Mouse (Mus musculus) small intestine, adult 2 months (tissue): ENCODE results near the gene Zfhx3. TPM values are rescaled to one million over a fixed set of nuclear protein-coding genes. Genes with fewer than 3 reads are reported as not detected.

Source experiments
- H3K27ac ChIP-seq: fragments of 200-500 bp; 2 replicates; pipeline ENCODE4 v1.5.1; 2012; ENCODE audit warnings: low read depth, low read length, control low read depth, inconsistent platforms; ENCODE audit not compliant: insufficient read depth
- H3K27me3 ChIP-seq: fragments of 200-500 bp; 2 replicates; pipeline ENCODE4 v1.6.1; 2012; ENCODE audit warnings: mild to moderate bottlenecking, moderate library complexity, low read length, inconsistent platforms; ENCODE audit not compliant: control insufficient read depth, insufficient read depth
- H3K36me3 ChIP-seq: fragments of 200-500 bp; 2 replicates; pipeline ENCODE4 v1.6.1; 2012; ENCODE audit warnings: mild to moderate bottlenecking, low read length, control low read depth, inconsistent platforms; ENCODE audit not compliant: control insufficient read depth, insufficient read depth
- H3K4me1 ChIP-seq: fragments of 200-500 bp; 2 replicates; pipeline ENCODE4 v1.6.1; 2012; ENCODE audit warnings: low read length, inconsistent platforms, mixed read lengths; ENCODE audit not compliant: control insufficient read depth, insufficient read depth, insufficient read length
- H3K4me3 ChIP-seq: fragments of 200-500 bp; 2 replicates; pipeline ENCODE4 v1.5.1; 2012; ENCODE audit warnings: low read depth, mild to moderate bottlenecking, control low read depth, inconsistent platforms, low read length, moderate library complexity
- CTCF ChIP-seq: fragments of 200-500 bp; IDR thresholded peaks from 2 replicates; pipeline ENCODE4 v1.5.1; 2012; ENCODE audit warnings: low read depth, mild to moderate bottlenecking, control low read depth, inconsistent platforms, low read length, moderate library complexity, mixed read lengths; ENCODE audit not compliant: insufficient replicate concordance, insufficient read length; ENCODE audit errors: extremely low read depth
- POLR2A ChIP-seq: fragments of 200-500 bp; IDR thresholded peaks from 2 replicates; pipeline ENCODE4 v1.6.1; 2012; ENCODE audit warnings: low read depth, mild to moderate bottlenecking, control low read depth, inconsistent platforms, low read length, moderate library complexity
- WGBS: fragments of 180-500 bp; shearing (Covaris S2); methylation state at CpG from one replicate; pipeline ENCODE4 v1.1.7; 2018; 5-methylcytosine and 5-hydroxymethylcytosine counted together
- polyA plus RNA-seq: library from polyadenylated mRNA; depleted of rRNA; stranded (reverse); fragments of >200 nt; gene quantifications from 2 replicates; pipeline ENCODE4 v1.2.3, GENCODE M21; 2012

Zfhx3 gene
- polyA plus RNA-seq, 1 experiment: 2.0 TPM

- TF ChIP-seq CTCF (no peak), POLR2A (no peak)
- 48% methylated on average over 3 of the region's 3 CpGs for WGBS
Measured at GRCm38 (mm10) chr8:108422521-108422920, 480.1 kb downstream of the Zfhx3 start.

DNA sequence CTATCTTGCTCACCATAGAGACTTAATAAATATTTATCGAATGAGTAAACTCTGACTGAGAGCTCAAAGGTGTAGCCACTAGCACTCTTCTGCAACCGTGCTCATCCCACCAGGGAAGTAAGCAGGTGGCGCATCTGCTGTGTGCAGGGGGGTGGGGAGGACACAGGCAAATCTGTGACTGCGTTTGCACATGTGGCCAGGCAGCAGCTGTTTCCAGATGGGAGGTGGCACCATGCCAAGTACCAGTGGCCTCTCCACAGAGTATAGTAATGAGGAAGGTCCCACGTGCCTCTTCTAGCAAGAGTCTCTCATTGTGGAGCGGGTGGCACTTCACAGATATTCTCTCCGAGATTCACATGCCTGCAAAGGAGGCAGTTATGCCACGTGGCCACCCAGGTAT is 481.9 kb downstream of the Zfhx3 start:
- TF ChIP-seq CTCF (no peak), POLR2A (no peak)
- Histone ChIP-seq H3K4me3 (no peak overlapping the region), H3K36me3 (no peaks in the 10 kb centered on the region), H3K4me1 (no peaks in the 10 kb centered on the region), H3K27ac (no peak overlapping the region), H3K27me3 (no peaks in the 10 kb centered on the region)
- 30% methylated on average over 8 of the region's 8 CpGs for WGBS

More at GRCm38 (mm10) chr8:108422521-108422920, 480.1 kb downstream of the Zfhx3 start:
- Histone ChIP-seq H3K27me3 (no peaks in the 10 kb centered on the region), H3K4me3 (no peak overlapping the region), H3K27ac (no peak overlapping the region), H3K36me3 (no peaks in the 10 kb centered on the region), H3K4me1 (no peaks in the 10 kb centered on the region)

- no peak for TF ChIP-seq CTCF
- TF ChIP-seq POLR2A: no peak
- 50% methylated on average over 5 of the region's 5 CpGs for WGBS
- H3K27me3 ChIP-seq: no peaks in the 10 kb centered on the region
- H3K4me3 ChIP-seq: no peak overlapping the region
- H3K4me1 ChIP-seq: no peaks in the 10 kb centered on the region
- no peak overlapping the region for H3K27ac ChIP-seq
- H3K36me3 ChIP-seq: no peaks in the 10 kb centered on the region
Measured at GRCm38 (mm10) chr8:108433321-108433720, 490.9 kb downstream of the Zfhx3 start.

- WGBS: 27% methylated on average over 4 of the region's 4 CpGs
- no peak overlapping the region for H3K27ac ChIP-seq
- no peaks in the 10 kb centered on the region for H3K36me3 ChIP-seq
- no peak for TF ChIP-seq POLR2A
- TF ChIP-seq CTCF: no peak
- no peak overlapping the region for H3K4me3 ChIP-seq
- H3K27me3 ChIP-seq: no peaks in the 10 kb centered on the region
- H3K4me1 ChIP-seq: no peaks in the 10 kb centered on the region
Measured at GRCm38 (mm10) chr8:108434510-108434909, 492.1 kb downstream of the Zfhx3 start.

GRCm38 (mm10) chr8:108436336-108436735 is 493.9 kb downstream of the Zfhx3 start:
- no peak overlapping the region for H3K27ac ChIP-seq
- no peaks in the 10 kb centered on the region for H3K36me3 ChIP-seq
- H3K27me3 ChIP-seq: no peaks in the 10 kb centered on the region
- H3K4me1 ChIP-seq: no peaks in the 10 kb centered on the region
- no peak overlapping the region for H3K4me3 ChIP-seq
- TF ChIP-seq POLR2A: no peak
- 70% methylated on average over 12 of the region's 12 CpGs for whole genome bisulfite sequencing

- H3K36me3 ChIP-seq: no peaks in the 10 kb centered on the region
- H3K27me3 ChIP-seq: no peaks in the 10 kb centered on the region
- H3K4me1 ChIP-seq: no peaks in the 10 kb centered on the region
- H3K27ac ChIP-seq: no peak overlapping the region
- 93% methylated on average over 13 of the region's 13 CpGs for WGBS
- TF ChIP-seq POLR2A: no peak
- no peak for TF ChIP-seq CTCF
- no peak overlapping the region for H3K4me3 ChIP-seq
Measured at GRCm38 (mm10) chr8:108437316-108437830, 494.9 kb downstream of the Zfhx3 start.

DNA sequence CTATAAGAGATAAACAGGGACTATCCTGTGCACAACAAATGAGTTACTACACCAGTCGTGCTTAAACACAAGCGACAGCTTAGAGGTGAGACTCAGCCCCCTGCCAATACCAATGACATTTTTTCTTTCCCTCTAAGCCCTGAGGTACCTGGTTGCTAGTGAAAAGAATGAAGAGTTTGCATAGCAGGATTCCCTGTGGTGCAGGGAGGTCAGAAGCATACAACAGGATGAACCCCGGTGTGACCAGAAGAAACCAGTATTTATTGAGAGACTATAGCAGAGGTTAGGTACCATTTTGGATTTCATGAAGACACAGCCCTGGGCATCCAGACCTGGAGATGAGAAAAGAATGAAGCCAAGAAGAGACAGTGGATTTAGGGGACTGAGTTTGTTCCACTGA is 498.0 kb downstream of the Zfhx3 start:
- Histone ChIP-seq H3K4me1 (no peaks in the 10 kb centered on the region), H3K4me3 (no peak overlapping the region), H3K27ac (no peak overlapping the region), H3K27me3 (no peaks in the 10 kb centered on the region), H3K36me3 (no peaks in the 10 kb centered on the region)
- no peak for TF ChIP-seq CTCF
- WGBS: 60% methylated on average over 3 of the region's 3 CpGs

- no peaks in the 10 kb centered on the region for H3K4me1 ChIP-seq
- TF ChIP-seq POLR2A: no peak
- no peak for TF ChIP-seq CTCF
- no peak overlapping the region for H3K4me3 ChIP-seq
- WGBS: 44% methylated on average over 8 of the region's 8 CpGs
- H3K27ac ChIP-seq: no peak overlapping the region
- no peaks in the 10 kb centered on the region for H3K27me3 ChIP-seq
- no peaks in the 10 kb centered on the region for H3K36me3 ChIP-seq
Measured at GRCm38 (mm10) chr8:108450847-108451246, 508.4 kb downstream of the Zfhx3 start.
